Mouse (Mus musculus) heart, postnatal 0 days (tissue): Measurements from ENCODE around the gene Dach2. TPM values are rescaled to one million over a fixed set of nuclear protein-coding genes. Genes with fewer than 3 reads are reported as not detected.
"Not testable (repeated sequence)": the region's sequence is repeated elsewhere in the genome, so short reads cannot be mapped to it uniquely, and the experiment has no call there.

Experiments
- ATAC-seq: fragments of 200-750 bp; cut with Nextera tagmentation; 2 replicates; pipeline ENCODE4 v1.8.0; 2017; ENCODE audit warnings: low read depth, moderate number of reproducible peaks, moderate library complexity; ENCODE audit not compliant: insufficient read depth
- DNase-seq: peaks from one replicate; pipeline ENCODE4 v3.0.0-alpha.2; 2016; ENCODE audit warnings: low spot score
- H3K27ac ChIP-seq: fragments of 300-500 bp; sonication (generic); 2 replicates; pipeline ENCODE4 v1.5.1; 2014; ENCODE audit warnings: low read depth, mild to moderate bottlenecking
- H3K27me3 ChIP-seq: fragments of 300-500 bp; sonication (generic); 2 replicates; pipeline ENCODE4 v1.6.1; 2014; ENCODE audit warnings: low read length, mixed read lengths; ENCODE audit not compliant: control insufficient read depth, insufficient read depth
- H3K36me3 ChIP-seq: fragments of 300-500 bp; sonication (generic); replicated peaks from 2 replicates; pipeline ENCODE4 v1.6.1; 2014; ENCODE audit warnings: low read length, mixed read lengths; ENCODE audit not compliant: control insufficient read depth, insufficient read depth
- H3K4me1 ChIP-seq: fragments of 300-500 bp; sonication (generic); 2 replicates; pipeline ENCODE4 v1.6.1; 2014; ENCODE audit warnings: antibody characterized with exemption; ENCODE audit not compliant: control insufficient read depth, insufficient read depth
- H3K4me2 ChIP-seq: fragments of 300-500 bp; sonication (generic); 2 replicates; pipeline ENCODE4 v1.6.1; 2014; ENCODE audit warnings: low read depth, mild to moderate bottlenecking, low read length, moderate library complexity
- H3K4me3 ChIP-seq: fragments of 300-500 bp; sonication (generic); 2 replicates; pipeline ENCODE4 v1.5.1; 2014; ENCODE audit warnings: low read depth, low read length
- H3K9ac ChIP-seq: fragments of 300-500 bp; sonication (generic); replicated peaks from 2 replicates; pipeline ENCODE4 v1.6.1; 2014; ENCODE audit warnings: low read depth, low read length, mixed read lengths
- H3K9me3 ChIP-seq: fragments of 300-500 bp; sonication (generic); replicated peaks from 2 replicates; pipeline ENCODE4 v1.6.1; 2016; ENCODE audit warnings: low read length; ENCODE audit not compliant: control insufficient read depth
- CTCF ChIP-seq: IDR thresholded peaks from 2 replicates; pipeline ENCODE4 v1.5.1; 2016; ENCODE audit warnings: antibody characterized with exemption, control low read depth, low read depth
- EP300 ChIP-seq: IDR thresholded peaks from 2 replicates; pipeline ENCODE4 v1.6.1; 2016; ENCODE audit warnings: antibody characterized with exemption, low read depth
- whole genome bisulfite sequencing: fragments of 180-500 bp; shearing (Covaris S2); extraction: QIAGEN DNeasy Blood & Tissue Kit; methylation state at CpG from one replicate; pipeline ENCODE4 v1.1.7; 2014; 5-methylcytosine and 5-hydroxymethylcytosine counted together
- polyA plus RNA-seq: library from polyadenylated mRNA; unstranded; fragments of >200 nt; fragmentation: Nextera tagmentation; extraction: Ambion mirVana; gene quantifications from 2 replicates; pipeline ENCODE4 v1.2.1, GENCODE M21; 2015
- total RNA-seq: library from RNA; depleted of rRNA; stranded (reverse); fragments of >200 nt; gene quantifications from 2 replicates; pipeline ENCODE4 v1.2.3, GENCODE M21; 2014; ENCODE audit warnings: low replicate concordance; rRNA removed

Dach2 gene
- total RNA-seq (0.35 TPM in 1 of 2 replicates, not detected in the other), polyA plus RNA-seq (0.11 and 0.15 TPM in 2 replicates)

- WGBS: 25% methylated on average over 21 of the region's 21 CpGs
- ATAC-seq (no peak), DNase-seq (no peak)
- Histone ChIP-seq H3K9me3 (no peaks in the 10 kb centered on the region), H3K4me1 (no peaks in the 10 kb centered on the region), H3K4me3 (peak within 1 kb of the TSS; percentile 45), H3K27ac (no peak within 1 kb of the TSS), H3K9ac (no peak within 1 kb of the TSS), H3K36me3 (no peaks in the 10 kb centered on the region), H3K4me2 (peak within 1 kb of the TSS; percentile 81), H3K27me3 (no peaks in the 10 kb centered on the region)
- TF ChIP-seq CTCF: no peak
- TF ChIP-seq EP300: no peak
Measured at GRCm38 (mm10) chrX:113297404-113297803, at the start of gene Dach2. Gene Dach2, plus strand, starts transcription at chrX:113297510.

GRCm38 (mm10) chrX:113252427-113252826 lies 44.9 kb upstream of the Dach2 start:
- H3K27ac ChIP-seq, DNase-seq, H3K4me2 ChIP-seq, H3K27me3 ChIP-seq, H3K9ac ChIP-seq, ATAC-seq, H3K36me3 ChIP-seq, H3K9me3 ChIP-seq, H3K4me3 ChIP-seq, H3K4me1 ChIP-seq: not testable (repeated sequence)
- WGBS: 56% methylated on average over 2 of the region's 3 CpGs

- H3K27ac ChIP-seq: no peak overlapping the region
- H3K4me3 ChIP-seq: peak overlapping the region; percentile 45
- H3K4me2 ChIP-seq: peak overlapping the region; percentile 81
- H3K27me3 ChIP-seq: no peaks in the 10 kb centered on the region
- no peaks in the 10 kb centered on the region for H3K4me1 ChIP-seq
- no peaks in the 10 kb centered on the region for H3K36me3 ChIP-seq
- WGBS: 17% methylated on average over 17 of the region's 18 CpGs
- H3K9me3 ChIP-seq: no peaks in the 10 kb centered on the region
- DNase-seq (peak; percentile 35), ATAC-seq (peak; percentile 90)
- H3K9ac ChIP-seq: no peak overlapping the region
- TF ChIP-seq EP300: no peak
- no peak for TF ChIP-seq CTCF
Measured at GRCm38 (mm10) chrX:113298031-113298430, 721 bp downstream of the Dach2 start.

GRCm38 (mm10) chrX:113298468-113298867 lies 1.2 kb downstream of the Dach2 start:
- H3K4me2 ChIP-seq: peak overlapping the region; percentile 81
- WGBS: 15% methylated on average over 18 of the region's 19 CpGs
- no peaks in the 10 kb centered on the region for H3K4me1 ChIP-seq
- no peak for TF ChIP-seq EP300
- no peak for TF ChIP-seq CTCF
- ATAC-seq (peak; percentile 14; the same call in 1 of the 2 replicates), DNase-seq (no peak)
- H3K27me3 ChIP-seq: no peaks in the 10 kb centered on the region
- H3K4me3 ChIP-seq: peak overlapping the region; percentile 45
- no peaks in the 10 kb centered on the region for H3K36me3 ChIP-seq
- H3K9ac ChIP-seq: no peak overlapping the region
- H3K27ac ChIP-seq: no peak overlapping the region
- H3K9me3 ChIP-seq: no peaks in the 10 kb centered on the region

- Histone ChIP-seq H3K4me3 (no peak overlapping the region), H3K4me2 (no peak overlapping the region), H3K4me1 (no peaks in the 10 kb centered on the region), H3K27me3 (no peaks in the 10 kb centered on the region), H3K9ac (no peak overlapping the region), H3K9me3 (no peaks in the 10 kb centered on the region), H3K27ac (no peak overlapping the region), H3K36me3 (no peaks in the 10 kb centered on the region)
- 44% methylated on average over 4 of the region's 4 CpGs for WGBS
- no peak for TF ChIP-seq EP300
- DNase-seq (no peak), ATAC-seq (no peak)
Measured at GRCm38 (mm10) chrX:113304323-113304722, 7.0 kb downstream of the Dach2 start.

GRCm38 (mm10) chrX:113338143-113338542 lies 40.8 kb downstream of the Dach2 start:
- H3K27me3 ChIP-seq: no peaks in the 10 kb centered on the region
- DNase-seq (no peak), ATAC-seq (no peak)
- no peak for TF ChIP-seq CTCF
- TF ChIP-seq EP300: no peak
- no peaks in the 10 kb centered on the region for H3K9me3 ChIP-seq
- no peak overlapping the region for H3K9ac ChIP-seq
- no peaks in the 10 kb centered on the region for H3K36me3 ChIP-seq
- H3K4me1 ChIP-seq: no peaks in the 10 kb centered on the region
- 68% methylated on average over 3 of the region's 3 CpGs for WGBS
- no peak overlapping the region for H3K4me3 ChIP-seq
- H3K4me2 ChIP-seq: no peak overlapping the region
- no peak overlapping the region for H3K27ac ChIP-seq
